Mouse (Mus musculus): Measurements from ENCODE around the gene Lpp. TPM values are rescaled to one million over a fixed set of nuclear protein-coding genes. Genes with fewer than 3 reads are reported as not detected.

The Lpp gene
- polyA plus RNA-seq, 1 experiment from 2014 or later, result 4.8 TPM

DNA sequence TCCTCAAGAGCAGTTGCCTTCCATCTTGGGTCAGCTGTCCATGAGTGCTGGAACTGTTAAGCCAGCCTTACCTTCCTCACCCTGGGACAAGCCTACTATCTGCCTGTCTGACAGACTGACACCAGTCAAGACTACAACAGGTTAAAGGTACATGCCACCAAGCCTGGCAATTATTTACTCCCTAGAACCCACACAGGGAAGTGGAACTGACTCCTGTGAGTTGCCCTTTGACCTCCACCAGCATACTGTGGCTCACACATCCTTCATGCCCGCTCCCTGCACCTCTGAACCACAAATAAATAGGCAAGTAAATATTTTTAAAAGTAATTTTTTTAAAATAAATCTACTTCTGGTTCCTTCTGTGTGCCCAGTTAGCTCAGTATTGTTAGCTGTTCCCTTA, 452.8 kb downstream of the Lpp start:
- 85% methylated on average over 1 of the region's 1 CpGs for WGBS
- H3K4me2 ChIP-seq (ENCODE audit: low read length), result no peak overlapping the region
- no peaks in the 10 kb centered on the region for H3K36me3 ChIP-seq (ENCODE audit: control insufficient read depth, insufficient read depth, low read length)
- H3K9ac ChIP-seq (ENCODE audit: low read length), result no peak overlapping the region
- no peaks in the 10 kb centered on the region for H3K27me3 ChIP-seq (replicated peaks; ENCODE audit: control insufficient read depth, insufficient read depth, low read length)
- no peak overlapping the region for H3K27ac ChIP-seq (ENCODE audit: low read depth, low read length)
- ATAC-seq (no peak), DNase-seq (ENCODE audit: low spot score) (no peak)
- no peak overlapping the region for H3K4me3 ChIP-seq (ENCODE audit: low read depth, low read length)
- no peaks in the 10 kb centered on the region for H3K4me1 ChIP-seq (ENCODE audit: control insufficient read depth, insufficient read depth, low read length)
- no peaks in the 10 kb centered on the region for H3K9me3 ChIP-seq (replicated peaks; ENCODE audit: control insufficient read depth, low read length)

DNA sequence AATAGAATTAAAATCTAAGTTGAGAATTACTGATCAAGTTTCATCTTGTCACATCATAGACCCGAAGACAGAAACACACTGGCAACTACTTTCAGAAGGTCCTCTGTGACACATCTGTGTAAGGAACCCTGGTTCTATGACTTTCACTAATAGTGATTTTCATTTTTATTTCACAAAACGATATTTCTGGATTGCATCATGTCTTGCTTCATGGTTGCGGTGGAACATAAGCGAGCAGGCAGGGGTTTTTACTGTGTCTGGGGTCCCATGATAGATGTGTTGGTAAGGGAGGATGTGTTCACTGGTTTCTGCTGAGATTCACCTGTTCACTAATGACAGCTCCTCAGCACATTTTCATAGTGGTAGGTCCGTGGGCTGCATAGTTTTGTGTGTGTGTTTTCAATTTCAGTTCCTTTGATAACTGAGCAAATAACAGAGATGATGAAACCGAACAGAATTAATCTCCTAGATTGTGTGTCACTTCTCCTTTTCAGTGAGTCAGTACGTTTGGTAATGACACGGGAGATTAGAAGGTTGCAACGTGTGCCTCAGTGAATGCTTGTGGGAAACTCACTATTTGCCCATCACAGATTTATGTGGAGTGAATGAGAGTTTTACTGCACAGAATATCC, 466.3 kb downstream of the Lpp start:
- H3K36me3 ChIP-seq (ENCODE audit: control insufficient read depth, insufficient read depth, low read length), result no peaks in the 10 kb centered on the region
- no peak overlapping the region for H3K4me2 ChIP-seq (ENCODE audit: low read length)
- H3K4me1 ChIP-seq (ENCODE audit: control insufficient read depth, insufficient read depth, low read length), result no peaks in the 10 kb centered on the region
- 91% methylated on average over 9 of the region's 9 CpGs for WGBS
- no peak overlapping the region for H3K4me3 ChIP-seq (ENCODE audit: low read depth, low read length)
- H3K9ac ChIP-seq (ENCODE audit: low read length), result no peak overlapping the region
- H3K27me3 ChIP-seq (replicated peaks; ENCODE audit: control insufficient read depth, insufficient read depth, low read length), result no peaks in the 10 kb centered on the region
- H3K9me3 ChIP-seq (replicated peaks; ENCODE audit: control insufficient read depth, low read length), result no peaks in the 10 kb centered on the region
- no peak for DNase-seq (ENCODE audit: low spot score)
- no peak overlapping the region for H3K27ac ChIP-seq (ENCODE audit: low read depth, low read length)
- no peak for ATAC-seq

DNA sequence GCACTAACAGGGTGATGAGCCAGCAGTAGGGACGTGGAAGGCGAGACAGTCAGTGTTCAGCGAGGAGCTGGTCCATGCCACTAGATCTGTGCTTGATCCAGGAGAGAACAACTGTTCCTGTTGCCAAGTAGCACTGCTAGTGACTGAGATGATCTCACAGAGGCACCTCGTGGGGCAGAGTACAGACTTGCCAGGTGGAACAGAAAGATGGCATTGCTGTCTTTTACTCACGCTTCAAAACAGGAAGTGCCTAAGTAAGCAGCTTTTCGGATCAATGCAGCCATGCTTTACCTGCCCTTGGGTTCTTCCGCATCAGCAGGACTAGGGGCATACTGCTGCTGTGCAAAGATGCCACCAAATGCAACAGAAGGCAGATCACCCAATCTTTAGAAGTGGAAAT, 467.1 kb downstream of the Lpp start:
- H3K4me1 ChIP-seq (ENCODE audit: control insufficient read depth, insufficient read depth, low read length), result no peaks in the 10 kb centered on the region
- no peaks in the 10 kb centered on the region for H3K9me3 ChIP-seq (replicated peaks; ENCODE audit: control insufficient read depth, low read length)
- no peak overlapping the region for H3K4me2 ChIP-seq (ENCODE audit: low read length)
- H3K4me3 ChIP-seq (ENCODE audit: low read depth, low read length), result no peak overlapping the region
- no peak overlapping the region for H3K9ac ChIP-seq (ENCODE audit: low read length)
- no peaks in the 10 kb centered on the region for H3K27me3 ChIP-seq (replicated peaks; ENCODE audit: control insufficient read depth, insufficient read depth, low read length)
- 88% methylated on average over 7 of the region's 7 CpGs for WGBS
- DNase-seq (ENCODE audit: low spot score) (no peak), ATAC-seq (no peak)
- no peaks in the 10 kb centered on the region for H3K36me3 ChIP-seq (ENCODE audit: control insufficient read depth, insufficient read depth, low read length)
- no peak overlapping the region for H3K27ac ChIP-seq (ENCODE audit: low read depth, low read length)

DNA sequence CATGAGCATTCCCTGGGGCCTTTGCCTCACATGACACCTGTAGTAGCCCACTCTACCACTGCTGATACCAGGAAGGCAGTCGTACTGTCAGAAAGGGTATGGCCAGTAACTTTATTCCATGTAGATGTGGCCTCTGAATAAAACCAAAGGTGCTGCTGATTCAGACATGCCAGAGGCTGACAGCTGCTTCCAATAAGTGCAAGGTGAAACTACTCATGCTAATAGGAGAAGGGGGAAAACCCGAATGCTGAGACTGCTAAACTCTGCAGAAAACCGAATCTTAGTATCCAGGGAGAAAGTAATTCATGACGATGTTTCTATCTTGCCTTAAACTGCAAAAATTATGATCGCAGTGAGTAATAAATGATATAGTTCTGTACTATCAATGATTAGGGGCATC, 468.1 kb downstream of the Lpp start:
- no peak for ATAC-seq
- Histone ChIP-seq H3K36me3 (ENCODE audit: control insufficient read depth, insufficient read depth, low read length) (no peaks in the 10 kb centered on the region), H3K4me1 (ENCODE audit: control insufficient read depth, insufficient read depth, low read length) (no peaks in the 10 kb centered on the region), H3K27ac (ENCODE audit: low read depth, low read length) (no peak overlapping the region), H3K4me2 (ENCODE audit: low read length) (no peak overlapping the region), H3K9me3 (replicated peaks; ENCODE audit: control insufficient read depth, low read length) (no peaks in the 10 kb centered on the region), H3K4me3 (ENCODE audit: low read depth, low read length) (no peak overlapping the region), H3K27me3 (replicated peaks; ENCODE audit: control insufficient read depth, insufficient read depth, low read length) (no peaks in the 10 kb centered on the region), H3K9ac (ENCODE audit: low read length) (no peak overlapping the region)
- 91% methylated on average over 5 of the region's 5 CpGs for WGBS
- no peak for DNase-seq (ENCODE audit: low spot score)

DNA sequence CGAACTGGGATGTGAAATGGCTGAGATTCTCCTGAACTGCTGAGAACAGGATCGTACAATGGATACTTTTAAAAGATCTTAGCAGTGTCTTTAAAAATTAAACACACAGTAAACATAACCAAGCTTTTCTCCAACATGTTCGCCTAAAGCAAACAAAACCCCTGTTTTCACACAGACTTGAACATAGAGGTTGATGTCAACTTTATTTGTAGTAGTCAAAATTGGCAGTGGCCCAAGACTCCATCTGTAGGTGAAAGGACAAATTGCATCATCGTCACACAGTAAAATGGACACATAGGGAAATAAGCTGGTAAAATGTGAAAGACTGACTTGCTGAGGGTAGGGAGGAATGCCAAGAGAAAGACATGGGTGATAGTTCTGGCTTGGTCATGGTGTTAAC, 480.9 kb downstream of the Lpp start:
- Histone ChIP-seq H3K4me2 (ENCODE audit: low read length) (no peak overlapping the region), H3K27ac (ENCODE audit: low read depth, low read length) (no peak overlapping the region), H3K4me1 (ENCODE audit: control insufficient read depth, insufficient read depth, low read length) (no peaks in the 10 kb centered on the region), H3K4me3 (ENCODE audit: low read depth, low read length) (no peak overlapping the region), H3K27me3 (replicated peaks; ENCODE audit: control insufficient read depth, insufficient read depth, low read length) (no peaks in the 10 kb centered on the region), H3K9me3 (replicated peaks; ENCODE audit: control insufficient read depth, low read length) (peaks cover 6% of the 10 kb centered on the region; the same call in 1 of the 2 replicates), H3K9ac (ENCODE audit: low read length) (no peak overlapping the region), H3K36me3 (ENCODE audit: control insufficient read depth, insufficient read depth, low read length) (no peaks in the 10 kb centered on the region)
- ATAC-seq, result no peak
- DNase-seq (ENCODE audit: low spot score), result peak; percentile 52
- 60% methylated on average over 4 of the region's 4 CpGs for WGBS

DNA sequence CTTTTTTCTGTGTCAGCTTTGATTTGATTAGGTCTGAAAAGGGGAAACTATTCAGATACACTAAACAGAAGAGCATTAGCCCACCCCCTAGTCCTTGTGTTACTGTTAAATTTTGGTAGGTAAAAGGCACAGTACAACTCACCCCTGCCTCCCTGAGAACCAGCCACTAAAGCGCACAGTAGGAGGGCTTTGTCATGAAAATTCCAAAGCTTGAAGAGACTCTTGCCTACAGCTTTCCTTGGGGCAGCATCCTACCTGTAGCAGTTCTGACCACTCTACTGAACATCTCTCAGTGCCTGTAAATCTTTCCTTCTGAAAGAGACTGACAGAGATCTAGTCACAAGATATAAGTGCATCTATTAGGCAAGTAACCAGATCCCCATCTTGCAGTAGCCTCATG, 482.4 kb downstream of the Lpp start:
- H3K9me3 ChIP-seq (replicated peaks; ENCODE audit: control insufficient read depth, low read length), result peaks cover 6% of the 10 kb centered on the region; the same call in 1 of the 2 replicates
- H3K27ac ChIP-seq (ENCODE audit: low read depth, low read length), result no peak overlapping the region
- 29% methylated on average over 1 of the region's 1 CpGs for WGBS
- no peak overlapping the region for H3K9ac ChIP-seq (ENCODE audit: low read length)
- no peaks in the 10 kb centered on the region for H3K27me3 ChIP-seq (replicated peaks; ENCODE audit: control insufficient read depth, insufficient read depth, low read length)
- no peaks in the 10 kb centered on the region for H3K4me1 ChIP-seq (ENCODE audit: control insufficient read depth, insufficient read depth, low read length)
- DNase-seq (ENCODE audit: low spot score), result no peak
- ATAC-seq, result no peak
- no peak overlapping the region for H3K4me3 ChIP-seq (ENCODE audit: low read depth, low read length)
- no peak overlapping the region for H3K4me2 ChIP-seq (ENCODE audit: low read length)
- no peaks in the 10 kb centered on the region for H3K36me3 ChIP-seq (ENCODE audit: control insufficient read depth, insufficient read depth, low read length)

DNA sequence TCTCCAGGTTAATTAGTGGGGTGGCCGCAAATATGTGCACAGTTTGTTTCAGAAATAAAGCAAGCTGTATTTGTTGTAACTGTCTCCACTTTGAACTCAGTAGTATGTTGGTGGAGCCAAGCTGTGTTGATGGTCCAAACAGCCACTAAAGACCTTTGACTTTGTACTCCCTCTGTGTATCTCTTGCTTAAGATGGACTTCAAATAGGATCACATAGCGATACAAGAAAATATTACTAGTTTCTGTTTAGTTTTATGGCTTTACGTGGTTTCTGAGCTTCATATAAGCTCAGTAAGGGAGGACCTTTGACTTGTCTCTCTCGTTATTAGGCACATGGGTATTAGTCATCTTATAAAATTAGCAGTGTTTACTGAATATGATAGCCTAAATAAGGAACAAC, 485.7 kb downstream of the Lpp start:
- DNase-seq (ENCODE audit: low spot score), result no peak
- Histone ChIP-seq H3K36me3 (ENCODE audit: control insufficient read depth, insufficient read depth, low read length) (no peaks in the 10 kb centered on the region), H3K27ac (ENCODE audit: low read depth, low read length) (no peak overlapping the region), H3K4me1 (ENCODE audit: control insufficient read depth, insufficient read depth, low read length) (no peaks in the 10 kb centered on the region), H3K4me3 (ENCODE audit: low read depth, low read length) (no peak overlapping the region), H3K27me3 (replicated peaks; ENCODE audit: control insufficient read depth, insufficient read depth, low read length) (no peaks in the 10 kb centered on the region), H3K4me2 (ENCODE audit: low read length) (no peak overlapping the region), H3K9ac (ENCODE audit: low read length) (no peak overlapping the region), H3K9me3 (replicated peaks; ENCODE audit: control insufficient read depth, low read length) (no peaks in the 10 kb centered on the region)
- no peak for ATAC-seq
- 89% methylated on average over 4 of the region's 4 CpGs for WGBS

DNA sequence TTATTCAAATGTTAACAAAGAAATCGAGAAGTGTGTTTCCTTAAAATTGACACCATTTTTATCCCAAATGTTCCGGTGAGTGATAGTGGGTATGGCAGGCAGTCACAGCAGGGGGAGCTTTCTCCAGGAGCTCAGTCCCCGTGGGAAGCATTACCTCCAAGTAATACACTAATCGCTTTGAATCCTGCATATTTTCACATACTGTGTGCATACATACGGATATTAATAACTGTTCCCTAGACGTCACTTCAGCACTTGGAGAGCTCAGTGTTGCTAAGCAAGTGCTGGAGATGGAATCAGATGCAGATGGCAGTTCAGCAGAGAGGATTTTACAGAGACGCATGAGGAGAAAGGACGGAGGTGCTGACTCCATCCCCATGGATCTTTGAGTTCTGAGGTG, 487.4 kb downstream of the Lpp start:
- H3K4me1 ChIP-seq (ENCODE audit: control insufficient read depth, insufficient read depth, low read length), result no peaks in the 10 kb centered on the region
- no peaks in the 10 kb centered on the region for H3K36me3 ChIP-seq (ENCODE audit: control insufficient read depth, insufficient read depth, low read length)
- H3K4me2 ChIP-seq (ENCODE audit: low read length), result no peak overlapping the region
- DNase-seq (ENCODE audit: low spot score), result peak; percentile 49
- no peaks in the 10 kb centered on the region for H3K9me3 ChIP-seq (replicated peaks; ENCODE audit: control insufficient read depth, low read length)
- ATAC-seq, result peak; percentile 50; the same call in 1 of the 2 replicates
- H3K27me3 ChIP-seq (replicated peaks; ENCODE audit: control insufficient read depth, insufficient read depth, low read length), result no peaks in the 10 kb centered on the region
- H3K4me3 ChIP-seq (ENCODE audit: low read depth, low read length), result no peak overlapping the region
- 58% methylated on average over 8 of the region's 8 CpGs for WGBS
- H3K9ac ChIP-seq (ENCODE audit: low read length), result no peak overlapping the region
- H3K27ac ChIP-seq (ENCODE audit: low read depth, low read length), result no peak overlapping the region

DNA sequence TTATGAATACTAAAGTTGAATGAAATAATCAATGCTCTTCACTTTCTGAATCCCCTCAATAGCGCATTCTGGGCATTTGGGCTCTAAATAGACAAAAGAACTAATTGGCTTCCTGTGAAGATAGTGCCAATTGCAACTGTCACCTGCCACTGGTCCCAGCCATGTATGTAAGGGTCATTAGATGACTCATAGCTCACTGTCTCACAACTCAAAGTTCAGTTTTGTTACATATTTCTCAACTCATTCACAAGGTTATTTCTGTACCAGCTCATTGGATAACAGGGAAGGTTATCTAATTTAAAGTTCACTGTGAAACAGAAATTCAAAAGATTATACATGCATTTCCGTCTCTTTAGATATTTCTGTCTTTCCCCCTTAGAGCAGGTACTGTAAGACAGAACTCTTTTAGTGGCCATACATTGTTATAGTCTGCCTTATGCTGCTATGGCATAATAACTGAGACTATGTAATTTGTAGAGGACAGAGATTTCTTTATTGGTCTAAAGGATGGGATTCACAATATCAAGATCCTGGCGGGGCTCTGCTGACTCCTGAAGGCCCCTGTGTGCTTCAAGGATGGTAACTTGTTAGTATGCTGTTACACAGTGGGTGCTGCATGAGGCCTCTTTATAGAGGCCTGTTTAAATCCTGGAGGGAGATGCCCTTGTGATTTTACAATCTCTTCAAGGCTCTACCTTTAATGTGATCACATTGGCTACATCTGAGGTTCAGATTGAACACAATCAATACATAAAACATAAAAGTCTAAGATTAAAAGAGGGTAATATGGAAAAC, 488.9 kb downstream of the Lpp start:
- DNase-seq (ENCODE audit: low spot score), result no peak
- H3K4me1 ChIP-seq (ENCODE audit: control insufficient read depth, insufficient read depth, low read length), result no peaks in the 10 kb centered on the region
- H3K9me3 ChIP-seq (replicated peaks; ENCODE audit: control insufficient read depth, low read length), result no peaks in the 10 kb centered on the region

More for the DNA sequence above, 488.9 kb downstream of the Lpp start:
- Histone ChIP-seq H3K4me3 (ENCODE audit: low read depth, low read length) (no peak overlapping the region), H3K4me2 (ENCODE audit: low read length) (no peak overlapping the region), H3K36me3 (ENCODE audit: control insufficient read depth, insufficient read depth, low read length) (no peaks in the 10 kb centered on the region), H3K27ac (ENCODE audit: low read depth, low read length) (no peak overlapping the region), H3K27me3 (replicated peaks; ENCODE audit: control insufficient read depth, insufficient read depth, low read length) (no peaks in the 10 kb centered on the region), H3K9ac (ENCODE audit: low read length) (no peak overlapping the region)
- 64% methylated on average over 3 of the region's 3 CpGs for WGBS
- no peak for ATAC-seq
